In genomic region chr6:85477366-85477917, GRCm38 (mm10) we compare ENCODE assay signal across 9 mouse cellular contexts. TPM values are rescaled to one million over a fixed set of nuclear protein-coding genes. Genes with fewer than 3 reads are reported as not detected.
DNase-seq lines count a peak whose midpoint lies in the region; ATAC-seq and TF ChIP-seq lines count a peak whose summit lies in the region.
"Had no signal": no experiment of that assay in that cellular context is flagged by ENCODE, and none has a peak within 500 bp of the region (broad histone marks: within the 10 kb centered on the region; RNA-seq: fewer than 3 reads in every experiment).

No protein-coding gene starts in this region.

- no peak overlapping the region for H3K4me3 ChIP-seq in heart, embryonic 11.5 days (ENCODE audit: low read depth, low read length)
- H3K4me3 ChIP-seq in CH12.LX (replicated peaks in 1 of 3; ENCODE audit: low read depth in 2 of 3, low read length in 2 of 3, poor library complexity in 1 of 3), result no peak overlapping the region
- H3K4me3 ChIP-seq in cortical plate, adult 2 months (ENCODE audit: insufficient read depth, low read length), result no peak overlapping the region
- no peak overlapping the region for H3K4me3 ChIP-seq in liver, postnatal 0 days (ENCODE audit: low read depth, low read length)
- H3K4me3 ChIP-seq: megakaryocyte, embryonic 14.5 days had no signal

- TF ChIP-seq EP300 in CH12.LX (IDR thresholded peaks at IDR 0.05; ENCODE audit: low read length), result no peak
- no peak for TF ChIP-seq EP300 in liver, postnatal 0 days (IDR thresholded peaks at IDR 0.05; ENCODE audit: low read depth)

- peaks cover 62% of the 10 kb centered on the region for H3K27me3 ChIP-seq in heart, embryonic 11.5 days (ENCODE audit: control insufficient read depth, insufficient read depth, low read length)
- peaks cover 64% of the 10 kb centered on the region for H3K27me3 ChIP-seq in CH12.LX (replicated peaks)
- 0 out of 2 replicates have a peak, but pooled peaks cover 2% of the 10 kb centered on the region for H3K27me3 ChIP-seq in liver, postnatal 0 days (ENCODE audit: insufficient read depth, low read length)

- in situ Hi-C loops in CH12.LX (cut with MboI; ENCODE audit: low pct_ligation_motif_present, low pct_unique_long_range_greater_than_20kb, low sequenced_read_pairs), result no loop called here

- WGBS in heart, embryonic 11.5 days (ENCODE audit: insufficient replicate concordance), result 29% methylated on average over 10 of the region's 10 CpGs
- 38% methylated on average over 10 of the region's 10 CpGs for WGBS in liver, postnatal 0 days (ENCODE audit: insufficient replicate concordance)

- TF ChIP-seq CTCF in CH12.LX (conservative IDR thresholded peaks at IDR 0.05 in 1 of 2, IDR thresholded peaks at IDR 0.05 in 1 of 2; ENCODE audit: low read depth in 2 of 2, low read length in 2 of 2), result peak; percentile 57 to 71
- peak; percentile 51 for TF ChIP-seq CTCF in cortical plate, adult 2 months (IDR thresholded peaks at IDR 0.05; ENCODE audit: extremely low read depth, insufficient read depth, low read length)
- peak; percentile 77 for TF ChIP-seq CTCF in liver, postnatal 0 days (IDR thresholded peaks at IDR 0.05; ENCODE audit: low read depth)

- H3K9ac ChIP-seq in heart, embryonic 11.5 days (ENCODE audit: low read depth, low read length), result no peak overlapping the region
- no peak overlapping the region for H3K9ac ChIP-seq in CH12.LX (ENCODE audit: insufficient read depth, low read depth)
- H3K9ac ChIP-seq in liver, postnatal 0 days (replicated peaks), result no peak overlapping the region

- dilution Hi-C loops in CH12.LX (cut with MboI; ENCODE audit: extremely low pct_ligation_motif_present, extremely low pct_unique_long_range_greater_than_20kb, low sequenced_read_pairs), result no loop called here

- ATAC-seq in heart, embryonic 11.5 days (replicated peaks; ENCODE audit: insufficient number of reproducible peaks, low FRiP score, low TSS enrichment), result no peak
- ATAC-seq in liver, postnatal 0 days, result peak; percentile 53; the same call in 1 of the 2 replicates
- ATAC-seq in activated CD4-positive, CD25-positive, alpha-beta regulatory T cell, adult 4 months, result no peak

- H3K27ac ChIP-seq in heart, embryonic 11.5 days (ENCODE audit: low read depth, low read length), result no peak overlapping the region
- H3K27ac ChIP-seq in CH12.LX (ENCODE audit: insufficient read depth, low read depth), result no peak overlapping the region
- no peak overlapping the region for H3K27ac ChIP-seq in cortical plate, adult 2 months (ENCODE audit: insufficient read depth, low read length)
- no peak overlapping the region for H3K27ac ChIP-seq in liver, postnatal 0 days (ENCODE audit: low read depth)

- no peaks in the 10 kb centered on the region for H3K79me2 ChIP-seq in CH12.LX (replicated peaks; ENCODE audit: control insufficient read depth, extremely low read depth, insufficient read depth, poor library complexity, severe bottlenecking)

- peak; percentile 86 for DNase-seq in heart, adult 11 months
- peak; percentile 39 for DNase-seq in CH12.LX (ENCODE audit: extremely low read depth)
- DNase-seq in liver, postnatal 0 days, result peak; percentile 62
- DNase-seq in spleen, postnatal 10 days (ENCODE audit: low spot score in 2 of 2), result peak; percentile 22 to 60
- no peak for DNase-seq in urinary bladder, postnatal 14 days (ENCODE audit: low spot score)

- peak; percentile 32 for TF ChIP-seq RAD21 in CH12.LX (IDR thresholded peaks at IDR 0.05; ENCODE audit: low read depth, low read length)

- no peaks in the 10 kb centered on the region for H3K4me1 ChIP-seq in heart, embryonic 11.5 days (ENCODE audit: control insufficient read depth, insufficient read depth, low read length)
- H3K4me1 ChIP-seq in CH12.LX (ENCODE audit: control insufficient read depth in 1 of 2, insufficient read depth in 2 of 2), result peaks cover 0 to 2% of the 10 kb centered on the region in 2 experiments; a peak in 1 of 4 replicates
- peaks cover 6% of the 10 kb centered on the region; the same call in 1 of the 2 replicates for H3K4me1 ChIP-seq in cortical plate, adult 2 months (ENCODE audit: control insufficient read depth, insufficient read depth, low read length)
- H3K4me1 ChIP-seq in liver, postnatal 0 days (ENCODE audit: insufficient read depth), result no peaks in the 10 kb centered on the region

- TF ChIP-seq POLR2A in CH12.LX (IDR thresholded peaks at IDR 0.05; ENCODE audit: low read depth, low read length), result no peak
- TF ChIP-seq POLR2A in cortical plate, adult 2 months (IDR thresholded peaks at IDR 0.05; ENCODE audit: extremely low read depth, insufficient read depth, low read length), result no peak

- no peak overlapping the region for H3K4me2 ChIP-seq in heart, embryonic 11.5 days
- no peak overlapping the region for H3K4me2 ChIP-seq in CH12.LX (ENCODE audit: insufficient read depth, low read depth, poor library complexity, severe bottlenecking)
- no peak overlapping the region for H3K4me2 ChIP-seq in liver, postnatal 0 days (ENCODE audit: low read depth, low read length)

- H3K36me3 ChIP-seq in heart, embryonic 11.5 days (ENCODE audit: control insufficient read depth, insufficient read depth, low read length), result no peaks in the 10 kb centered on the region
- H3K36me3 ChIP-seq in CH12.LX (replicated peaks in 1 of 2; ENCODE audit: control insufficient read depth in 1 of 2, insufficient read depth in 1 of 2, low read length in 1 of 2), result no peaks in the 10 kb centered on the region
- H3K36me3 ChIP-seq in liver, postnatal 0 days (replicated peaks; ENCODE audit: insufficient read depth, low read length), result no peaks in the 10 kb centered on the region

- no peaks in the 10 kb centered on the region for H3K9me3 ChIP-seq in heart, embryonic 11.5 days (replicated peaks; ENCODE audit: control insufficient read depth, low read length)
- peaks cover 6% of the 10 kb centered on the region for H3K9me3 ChIP-seq in CH12.LX (replicated peaks; ENCODE audit: low read length)
- no peaks in the 10 kb centered on the region for H3K9me3 ChIP-seq in liver, postnatal 0 days (ENCODE audit: low read length)

TF ChIP-seq in CH12.LX, 34 proteins besides CTCF, POLR2A, EP300 and RAD21:
- no peak for TF ChIP-seq ZC3H11A (IDR thresholded peaks at IDR 0.05; ENCODE audit: low read depth, low read length)
- no peak for TF ChIP-seq GABPA (IDR thresholded peaks at IDR 0.05; ENCODE audit: insufficient replicate concordance, low read depth, low read length)
- TF ChIP-seq NELFE (IDR thresholded peaks at IDR 0.05; ENCODE audit: low read depth, low read length), result no peak
- TF ChIP-seq KAT2A (IDR thresholded peaks at IDR 0.05; ENCODE audit: insufficient replicate concordance, low read length), result no peak
- no peak for TF ChIP-seq RCOR1 (conservative IDR thresholded peaks at IDR 0.05; ENCODE audit: low read depth, low read length)
- TF ChIP-seq POLR2AphosphoS2 (IDR thresholded peaks at IDR 0.05; ENCODE audit: low read depth, low read length), result no peak
- TF ChIP-seq MAX (IDR thresholded peaks at IDR 0.05; ENCODE audit: low read length), result no peak
- TF ChIP-seq SMC3 (IDR thresholded peaks at IDR 0.05; ENCODE audit: low read depth, low read length), result peak; percentile 38
- TF ChIP-seq ZNF384 (IDR thresholded peaks at IDR 0.05; ENCODE audit: low read depth, low read length), result no peak

RNA-seq across cellular contexts. Expression of gene Fbxo41, which starts 25.4 kb away (rescaled TPM):
- 0.06 TPM in 1 of 2 replicates, not detected in the other for polyA plus RNA-seq in heart, embryonic 11.5 days (2014; fragmentation: Nextera tagmentation; extraction: Ambion mirVana)
- total RNA-seq in CH12.LX (2012; rRNA removed), result 0.04 TPM in 2 replicates
- total RNA-seq in CH12.LX (2014; rRNA removed), result not detected in 2 replicates
- not detected in 2 replicates for polyA plus RNA-seq in CH12.LX (2012; ENCODE audit: insufficient read length, low read depth)
- 57.6 and 61.5 TPM in 2 replicates for polyA plus RNA-seq in cortical plate, adult 2 months (2012; rRNA removed)
- polyA plus RNA-seq in liver, postnatal 0 days (2015; fragmentation: Nextera tagmentation; extraction: Ambion mirVana), result not detected in 2 replicates
- under 1 TPM in 1 of 2 experiments, not detected in 1; 0.05 TPM for polyA plus RNA-seq in activated CD4-positive, CD25-positive, alpha-beta regulatory T cell, adult 4 months (2017; shearing (Covaris generic))

RNA-seq across cellular contexts. Expression of gene Pradc1, which starts 25.7 kb away (rescaled TPM):
- 21.2 and 34.4 TPM in 2 replicates for polyA plus RNA-seq in heart, embryonic 11.5 days (2014; fragmentation: Nextera tagmentation; extraction: Ambion mirVana)
- total RNA-seq in CH12.LX (2012; rRNA removed) (11.0 and 18.0 TPM in 2 replicates), CH12.LX (2014; rRNA removed) (18.8 and 19.9 TPM in 2 replicates)
- 16.3 and 18.2 TPM in 2 replicates for polyA plus RNA-seq in CH12.LX (2012; ENCODE audit: insufficient read length, low read depth)
- polyA plus RNA-seq in cortical plate, adult 2 months (2012; rRNA removed), result 44.0 and 47.4 TPM in 2 replicates
- 16.6 and 17.2 TPM in 2 replicates for polyA plus RNA-seq in liver, postnatal 0 days (2015; fragmentation: Nextera tagmentation; extraction: Ambion mirVana)
- 10 to 100 TPM; 17.9 to 24.1 TPM for polyA plus RNA-seq in activated CD4-positive, CD25-positive, alpha-beta regulatory T cell, adult 4 months (2017; shearing (Covaris generic))

RNA-seq across cellular contexts. Expression of gene Cct7, which starts 26.1 kb away (rescaled TPM):
- polyA plus RNA-seq in heart, embryonic 11.5 days (2014; fragmentation: Nextera tagmentation; extraction: Ambion mirVana), result 445 and 477 TPM in 2 replicates
- total RNA-seq in CH12.LX (2012; rRNA removed) (484 and 566 TPM in 2 replicates), CH12.LX (2014; rRNA removed) (483 and 577 TPM in 2 replicates)
- 505 and 599 TPM in 2 replicates for polyA plus RNA-seq in CH12.LX (2012; ENCODE audit: insufficient read length, low read depth)
- 181 and 187 TPM in 2 replicates for polyA plus RNA-seq in cortical plate, adult 2 months (2012; rRNA removed)
- polyA plus RNA-seq in liver, postnatal 0 days (2015; fragmentation: Nextera tagmentation; extraction: Ambion mirVana), result 146 and 157 TPM in 2 replicates
- 100 to 1,000 TPM; 290 to 307 TPM for polyA plus RNA-seq in activated CD4-positive, CD25-positive, alpha-beta regulatory T cell, adult 4 months (2017; shearing (Covaris generic))

RNA-seq across cellular contexts. Expression of gene Egr4, which starts 35.9 kb away (rescaled TPM):
- polyA plus RNA-seq in heart, embryonic 11.5 days (2014; fragmentation: Nextera tagmentation; extraction: Ambion mirVana), result not detected in 2 replicates
- not detected in 2 replicates for total RNA-seq in CH12.LX (2012; rRNA removed)
- total RNA-seq in CH12.LX (2014; rRNA removed), result not detected in 2 replicates
- polyA plus RNA-seq in CH12.LX (2012; ENCODE audit: insufficient read length, low read depth), result not detected in 2 replicates
- polyA plus RNA-seq in cortical plate, adult 2 months (2012; rRNA removed), result 30.9 and 47.9 TPM in 2 replicates
- polyA plus RNA-seq in liver, postnatal 0 days (2015; fragmentation: Nextera tagmentation; extraction: Ambion mirVana), result not detected in 2 replicates
- polyA plus RNA-seq in activated CD4-positive, CD25-positive, alpha-beta regulatory T cell, adult 4 months (2017; shearing (Covaris generic)), result not detected

RNA-seq across cellular contexts. Expression of gene Smyd5, which starts 45.7 kb away (rescaled TPM):
- polyA plus RNA-seq in heart, embryonic 11.5 days (2014; fragmentation: Nextera tagmentation; extraction: Ambion mirVana), result 38.8 and 42.5 TPM in 2 replicates
- 68.1 and 84.0 TPM in 2 replicates for total RNA-seq in CH12.LX (2012; rRNA removed)
- 75.5 and 77.5 TPM in 2 replicates for total RNA-seq in CH12.LX (2014; rRNA removed)
- 109 and 111 TPM in 2 replicates for polyA plus RNA-seq in CH12.LX (2012; ENCODE audit: insufficient read length, low read depth)
- 66.9 and 79.9 TPM in 2 replicates for polyA plus RNA-seq in cortical plate, adult 2 months (2012; rRNA removed)
- polyA plus RNA-seq in liver, postnatal 0 days (2015; fragmentation: Nextera tagmentation; extraction: Ambion mirVana), result 9.6 and 11.3 TPM in 2 replicates
- 10 to 100 TPM; 21.2 to 27.0 TPM for polyA plus RNA-seq in activated CD4-positive, CD25-positive, alpha-beta regulatory T cell, adult 4 months (2017; shearing (Covaris generic))

Comparison
In these comparisons a context has a peak if more than half of its experiments do, and no peak if none do; other contexts are left out.
1. RNA of gene Fbxo41, which starts 25.4 kb away (polyA plus RNA-seq): 57.6 to 61.5 TPM in cortical plate, adult 2 months; 0.05 TPM in activated CD4-positive, CD25-positive, alpha-beta regulatory T cell, adult 4 months, 0.06 TPM in heart, embryonic 11.5 days, not detected in CH12.LX and not detected in liver, postnatal 0 days; every median in the first group is over 10 times any median in the second.
2. Peak in every context shown above with its lines, with median percentiles within 50 percentile points of each other: CTCF ChIP-seq.